Mouse (Mus musculus) heart, adult 11 months (tissue): Measurements from ENCODE around the gene Dbndd2.

Experiments used
- DNase-seq: peaks from one replicate; pipeline ENCODE4 v3.0.0; 2022

Dbndd2 gene

GRCm38 (mm10) chr2:164485681-164486257 lies at the start of gene Dbndd2:
Gene Dbndd2 (plus strand): TSS chr2:164486106.
- peak; percentile 97 for DNase-seq

- DNase-seq: no peak
Observed at GRCm38 (mm10) chr2:164436215-164436913, 49.5 kb upstream of the Dbndd2 start.

DNA sequence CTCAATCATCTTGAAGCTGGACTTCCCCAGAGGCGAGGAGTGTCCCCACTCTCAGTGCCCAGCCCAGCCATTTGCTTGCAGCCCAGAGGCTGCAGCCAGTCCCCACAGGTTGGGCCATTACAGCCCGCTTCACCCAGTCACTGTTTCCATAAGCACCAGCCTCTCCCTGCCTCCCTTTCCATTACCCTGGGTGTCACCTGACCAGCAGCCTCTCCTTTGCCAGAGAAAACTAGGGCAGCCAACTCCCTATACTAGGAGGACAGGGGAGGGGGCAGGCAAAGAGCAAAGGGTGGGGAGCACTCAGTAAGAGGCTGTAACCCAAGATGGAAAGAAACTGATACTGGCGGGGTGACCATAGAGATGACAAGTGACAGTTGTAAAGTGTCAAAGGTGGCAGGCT lies 48.9 kb upstream of the Dbndd2 start:
- peak; percentile 96 for DNase-seq

DNA sequence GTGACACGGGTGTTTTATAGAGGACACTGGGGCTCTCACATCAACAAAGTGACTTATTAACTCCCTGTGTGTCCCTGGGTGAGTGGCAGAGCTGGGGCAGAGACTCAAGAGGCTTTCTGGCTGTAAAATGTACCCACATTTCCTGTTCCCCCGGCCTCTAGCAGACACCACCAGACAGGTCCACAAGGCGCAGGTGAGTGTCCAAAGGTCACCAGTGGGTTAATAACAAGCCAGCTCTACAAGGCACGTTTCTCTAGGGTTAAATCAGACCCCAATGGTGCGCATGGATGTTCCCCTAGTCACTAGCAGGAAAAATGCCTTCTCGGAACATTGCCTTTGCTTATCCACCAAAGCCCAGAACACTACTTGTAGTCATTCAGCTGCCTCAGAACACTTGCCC lies 48.2 kb upstream of the Dbndd2 start:
- DNase-seq: no peak

- no peak for DNase-seq
Observed at GRCm38 (mm10) chr2:164438257-164438656, 47.6 kb upstream of the Dbndd2 start.

- peak; percentile 95 for DNase-seq
Observed at GRCm38 (mm10) chr2:164439001-164439421, 46.9 kb upstream of the Dbndd2 start.

DNA sequence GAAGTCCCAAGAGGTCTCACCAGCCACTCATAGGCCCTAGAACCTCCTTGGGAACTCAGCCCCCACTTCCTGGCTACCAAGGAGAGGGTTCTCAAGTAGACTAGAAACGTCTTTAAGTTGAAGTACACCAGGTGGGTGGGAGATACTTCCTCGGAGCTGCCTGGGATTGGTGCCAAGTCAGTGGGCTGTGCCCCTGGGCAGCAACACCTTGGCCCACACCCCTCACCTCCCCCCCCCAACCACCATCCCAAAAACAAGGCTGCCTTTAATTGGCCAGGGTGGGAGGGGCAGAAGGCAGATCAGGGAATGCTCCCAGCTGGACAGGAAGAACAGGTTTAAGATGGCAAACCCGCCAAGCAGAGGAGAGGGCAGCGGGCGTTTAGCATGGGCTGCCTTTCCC lies 45.6 kb upstream of the Dbndd2 start:
- DNase-seq: no peak

DNA sequence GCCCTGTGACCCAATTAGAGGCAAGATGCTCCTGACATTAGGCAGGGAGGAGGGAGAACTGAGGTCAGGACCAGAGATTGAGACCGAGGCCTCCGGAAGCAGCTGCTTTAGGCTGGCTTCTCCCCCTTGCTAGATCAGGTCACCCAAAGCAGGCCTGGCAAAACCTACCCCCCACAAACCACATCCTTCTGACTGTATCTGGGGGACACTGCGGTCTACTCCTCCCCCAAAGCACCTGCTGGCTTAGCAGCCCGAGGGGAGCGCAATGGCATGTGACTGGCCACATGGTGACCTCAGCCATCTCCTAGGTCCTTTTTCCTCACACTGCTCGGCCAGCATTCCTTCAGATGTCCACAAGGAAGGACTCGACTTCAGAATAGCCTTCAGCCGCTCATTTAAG lies 44.8 kb upstream of the Dbndd2 start:
- peak; percentile 95 for DNase-seq

- DNase-seq: no peak
Observed at GRCm38 (mm10) chr2:164441731-164442130, 44.2 kb upstream of the Dbndd2 start.

- DNase-seq: peak; percentile 97
Observed at GRCm38 (mm10) chr2:164442315-164443050, 43.4 kb upstream of the Dbndd2 start.

DNA sequence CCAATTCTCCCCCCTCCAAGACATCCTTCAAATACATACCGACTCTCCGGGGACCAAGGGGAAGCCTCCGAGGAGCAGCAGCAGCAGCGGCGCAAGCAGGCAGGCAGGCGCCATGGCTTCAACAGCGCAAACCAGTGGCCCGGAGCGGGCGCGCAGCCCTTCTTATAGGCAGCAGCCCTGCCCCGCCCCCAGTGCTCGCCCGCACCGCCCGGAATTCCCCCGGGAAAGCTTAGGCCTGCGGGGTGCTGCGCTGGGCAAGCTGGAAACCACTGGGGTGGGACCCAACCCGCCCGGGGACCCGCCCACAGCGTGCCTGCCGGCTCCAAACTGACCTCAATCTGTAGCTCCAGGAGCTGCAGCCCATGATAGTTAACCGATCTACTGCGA lies 42.9 kb upstream of the Dbndd2 start:
- DNase-seq: peak; percentile 99

- DNase-seq: no peak
Observed at GRCm38 (mm10) chr2:164443460-164444000, 42.4 kb upstream of the Dbndd2 start, which contains the start of gene Sdc4. Gene Sdc4 (minus strand): TSS chr2:164443887.

- no peak for DNase-seq
Observed at GRCm38 (mm10) chr2:164444701-164445100, 41.2 kb upstream of the Dbndd2 start.

GRCm38 (mm10) chr2:164445399-164446085 lies 40.4 kb upstream of the Dbndd2 start:
- no peak for DNase-seq

DNA sequence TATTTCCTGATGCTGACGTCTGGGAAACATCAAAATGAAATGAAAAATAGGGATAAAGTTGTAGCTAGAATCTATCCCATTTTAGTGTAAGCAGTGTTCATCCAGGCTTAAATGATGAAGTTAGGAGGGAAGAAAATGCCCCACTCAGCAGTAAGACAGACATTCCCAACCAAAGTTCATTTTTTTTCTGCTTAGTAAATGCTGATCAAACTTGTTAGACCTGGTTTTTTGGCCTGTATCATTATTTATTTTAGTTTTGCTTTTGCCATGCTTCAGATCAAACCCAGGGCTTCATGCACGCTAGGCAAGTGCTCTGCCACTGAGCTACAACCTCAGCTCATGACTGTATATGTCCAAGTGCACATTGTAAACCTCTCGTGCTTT lies 39.8 kb upstream of the Dbndd2 start:
- DNase-seq: no peak

GRCm38 (mm10) chr2:164448140-164448539 lies 37.8 kb upstream of the Dbndd2 start:
- DNase-seq: no peak

DNA sequence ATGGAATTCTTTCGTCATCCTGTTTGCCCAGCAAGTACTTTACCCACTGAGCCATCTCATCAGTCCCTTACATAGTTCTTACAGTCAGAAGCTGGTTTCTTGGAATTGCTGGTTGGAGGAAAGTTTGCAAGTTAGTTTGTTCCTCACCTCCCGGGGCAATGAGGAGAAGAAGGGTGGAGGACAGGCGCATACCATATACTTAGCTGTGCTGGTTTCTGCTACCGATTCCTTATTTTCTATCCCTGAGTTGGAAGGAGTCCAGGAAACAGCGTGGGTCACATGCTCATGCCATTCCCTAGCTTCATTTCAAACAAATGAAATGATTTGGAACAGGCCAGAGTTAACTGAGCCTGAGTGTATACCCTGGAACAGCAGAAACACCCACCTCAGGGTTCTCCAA lies 37.0 kb upstream of the Dbndd2 start:
- DNase-seq: no peak

- DNase-seq: no peak
Observed at GRCm38 (mm10) chr2:164449341-164450042, 36.4 kb upstream of the Dbndd2 start.

DNA sequence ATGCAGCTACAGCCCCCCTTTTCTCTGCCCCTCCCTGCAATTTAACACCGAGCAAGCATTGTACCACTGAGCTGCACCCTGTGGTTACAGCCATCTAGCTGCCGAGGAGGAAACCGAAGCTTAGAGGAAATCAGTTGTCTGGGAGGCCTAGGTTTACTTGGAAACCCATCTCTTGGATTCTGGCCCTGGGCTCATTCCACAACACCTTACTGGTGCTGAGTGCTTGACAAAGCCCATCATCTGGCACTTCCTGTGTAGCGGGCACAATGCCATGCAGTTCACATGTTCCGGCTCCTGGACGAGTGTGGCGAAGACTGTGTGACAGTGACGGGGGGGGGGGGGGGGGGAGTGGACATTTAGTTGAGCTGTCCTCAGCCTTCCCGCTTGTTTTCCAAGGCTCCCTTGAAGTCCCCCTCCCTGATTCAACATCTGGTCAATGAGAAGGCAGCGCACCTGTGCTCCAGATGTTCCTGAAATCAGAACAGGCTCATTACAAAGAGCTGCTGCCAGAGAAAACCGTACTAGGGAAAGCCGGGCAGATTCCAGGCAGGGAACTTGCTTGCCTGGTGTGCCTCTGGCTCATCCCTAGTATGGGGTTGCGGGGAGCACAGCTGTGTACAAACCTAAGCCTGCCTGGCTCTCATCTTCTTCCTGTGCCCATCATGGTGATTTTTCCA lies 33.8 kb upstream of the Dbndd2 start:
- DNase-seq: peak; percentile 96

DNA sequence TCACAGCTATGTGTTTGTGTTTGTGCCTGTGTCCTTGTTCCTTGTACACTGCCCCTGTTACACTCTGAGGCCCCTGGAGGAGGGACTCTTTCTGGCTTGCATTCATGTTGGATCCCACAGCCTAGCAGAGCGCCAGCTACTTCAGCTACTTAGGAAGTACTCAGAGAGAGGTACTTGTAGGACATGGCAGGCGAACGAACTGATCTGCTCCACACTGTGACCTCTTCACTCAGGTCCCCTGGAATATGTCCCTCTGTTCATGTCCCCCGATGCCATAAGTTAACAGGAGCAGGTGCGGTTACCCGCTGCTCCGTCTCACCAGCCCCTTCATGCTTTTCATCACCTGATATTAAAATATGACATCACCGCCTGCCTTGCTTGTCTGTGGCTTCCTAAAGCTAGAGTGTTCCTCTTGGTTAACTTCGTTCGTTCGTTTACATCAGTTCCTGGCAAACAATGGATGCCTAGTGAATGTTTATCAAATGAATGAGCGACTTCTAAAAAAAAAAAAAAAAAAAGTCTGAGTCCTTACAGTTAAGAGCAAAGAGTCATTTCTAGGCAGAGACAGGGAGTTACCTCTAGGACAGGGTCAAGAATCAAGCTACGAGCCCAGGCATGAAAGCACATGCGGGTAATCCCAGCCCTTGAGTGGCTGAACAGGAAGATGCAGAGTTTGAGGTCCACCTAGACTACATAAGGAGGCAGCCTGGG lies 32.7 kb upstream of the Dbndd2 start:
- peak; percentile 96 for DNase-seq

DNA sequence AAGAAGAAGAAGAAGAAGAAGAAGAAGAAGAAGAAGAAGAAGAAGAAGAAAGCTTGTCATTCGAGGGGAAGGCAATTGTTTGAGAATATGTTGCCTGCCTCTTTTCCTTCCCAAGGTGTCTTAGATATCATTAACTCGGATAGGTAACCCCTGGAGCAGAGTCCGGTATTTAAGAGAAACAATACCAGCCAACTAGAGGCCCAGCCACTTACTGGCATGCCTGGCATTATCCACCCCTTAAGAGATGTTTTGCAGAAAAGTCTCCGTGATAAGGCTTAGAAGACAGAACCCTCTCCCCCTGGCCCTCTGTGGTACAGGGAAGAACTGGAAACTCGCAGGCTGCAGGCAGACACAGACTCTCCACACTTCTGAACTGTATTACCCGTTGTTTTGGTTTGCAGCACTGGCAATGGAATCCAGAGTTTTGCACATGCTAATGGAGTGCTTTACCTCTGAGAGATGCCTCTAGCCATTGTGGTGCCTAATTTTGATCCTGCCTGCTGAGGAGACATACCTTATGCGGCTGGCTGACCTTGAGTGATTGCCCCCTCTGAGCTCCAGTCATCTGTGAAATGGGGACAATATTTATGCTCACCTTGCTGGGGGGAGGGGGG lies 31.9 kb upstream of the Dbndd2 start:
- DNase-seq: no peak
